Mouse (Mus musculus) forebrain, embryonic 11.5 days (tissue): ENCODE measurements around the gene Ywhab. TPM values are rescaled to one million over a fixed set of nuclear protein-coding genes. Genes with fewer than 3 reads are reported as not detected.

Experiments
- ATAC-seq: fragments of 200-750 bp; cut with Nextera tagmentation; replicated peaks from 2 replicates; pipeline ENCODE4 v1.8.0; 2017; ENCODE audit warnings: moderate TSS enrichment; ENCODE audit not compliant: low FRiP score
- DNase-seq: peaks from one replicate; pipeline ENCODE4 v3.0.0-alpha.2; 2017; ENCODE audit warnings: low spot score
- H3K27ac ChIP-seq: fragments of 300-500 bp; sonication (generic); 2 replicates; pipeline ENCODE4 v1.5.1; 2014; ENCODE audit warnings: low read depth, low read length
- H3K27me3 ChIP-seq: fragments of 300-500 bp; sonication (generic); 2 replicates; pipeline ENCODE4 v1.6.1; 2014; ENCODE audit warnings: mild to moderate bottlenecking, low read length, mixed read lengths; ENCODE audit not compliant: control insufficient read depth, insufficient read depth
- H3K36me3 ChIP-seq: fragments of 300-500 bp; sonication (generic); 2 replicates; pipeline ENCODE4 v1.6.1; 2014; ENCODE audit warnings: mild to moderate bottlenecking, low read length, moderate library complexity, mixed read lengths; ENCODE audit not compliant: control insufficient read depth, insufficient read depth
- H3K4me1 ChIP-seq: fragments of 300-500 bp; sonication (generic); replicated peaks from 2 replicates; pipeline ENCODE4 v1.6.1; 2014; ENCODE audit warnings: low read length, mixed read lengths; ENCODE audit not compliant: control insufficient read depth, insufficient read depth
- H3K4me2 ChIP-seq: fragments of 300-500 bp; sonication (generic); 2 replicates; pipeline ENCODE4 v1.6.1; 2014; ENCODE audit warnings: low read depth, mild to moderate bottlenecking, low read length, moderate library complexity, mixed read lengths; ENCODE audit not compliant: severe bottlenecking
- H3K4me3 ChIP-seq: fragments of 300-500 bp; sonication (generic); 2 replicates; pipeline ENCODE4 v1.5.1; 2014; ENCODE audit warnings: low read depth, low read length
- H3K9ac ChIP-seq: fragments of 300-500 bp; sonication (generic); 2 replicates; pipeline ENCODE4 v1.6.1; 2014; ENCODE audit warnings: low read length
- H3K9me3 ChIP-seq: fragments of 300-500 bp; sonication (generic); 2 replicates; pipeline ENCODE4 v1.6.1; 2016; ENCODE audit warnings: low read length, mixed read lengths; ENCODE audit not compliant: control insufficient read depth
- WGBS: fragments of 180-500 bp; shearing (Covaris S2); extraction: QIAGEN DNeasy Blood & Tissue Kit; methylation state at CpG from one replicate; pipeline ENCODE4 v1.1.7; 2014; 5-methylcytosine and 5-hydroxymethylcytosine counted together
- polyA plus RNA-seq: library from polyadenylated mRNA; unstranded; fragments of >200 nt; fragmentation: Nextera tagmentation; extraction: Ambion mirVana; gene quantifications from 2 replicates; pipeline ENCODE4 v1.2.1, GENCODE M21; 2014

Gene Ywhab
- polyA plus RNA-seq, 1 experiment from 2014 or later, result 330 TPM

DNA sequence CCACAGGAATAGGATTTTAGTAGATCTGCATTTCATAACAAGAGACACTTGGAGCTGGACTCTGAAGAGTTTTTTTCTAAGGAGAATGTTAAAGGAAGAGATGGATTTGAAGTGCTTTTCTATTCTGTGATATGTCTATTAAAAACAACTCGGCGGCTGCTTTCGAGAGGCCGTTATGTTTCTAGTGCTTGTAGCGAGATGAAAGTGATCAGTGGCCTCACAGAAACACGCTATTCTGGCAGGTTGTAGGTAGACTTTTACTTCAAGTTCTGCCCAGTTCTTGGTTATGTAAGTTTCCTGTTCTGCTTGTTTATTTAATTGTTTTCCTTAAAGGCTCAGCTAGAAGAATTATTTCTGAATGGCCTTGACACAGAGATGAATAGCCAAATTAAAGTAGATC lies 4.2 kb downstream of the Ywhab start:
- no peak for DNase-seq
- no peak overlapping the region for H3K9ac ChIP-seq
- H3K4me3 ChIP-seq, result no peak overlapping the region
- no peaks in the 10 kb centered on the region for H3K9me3 ChIP-seq
- H3K36me3 ChIP-seq, result no peaks in the 10 kb centered on the region; the same call in 1 of the 2 replicates
- H3K27me3 ChIP-seq, result no peaks in the 10 kb centered on the region
- WGBS, result 94% methylated on average over 6 of the region's 6 CpGs
- H3K27ac ChIP-seq, result no peak overlapping the region
- H3K4me2 ChIP-seq, result no peak overlapping the region
- peaks cover 2% of the 10 kb centered on the region; the same call in 1 of the 2 replicates for H3K4me1 ChIP-seq
- no peak for ATAC-seq

DNA sequence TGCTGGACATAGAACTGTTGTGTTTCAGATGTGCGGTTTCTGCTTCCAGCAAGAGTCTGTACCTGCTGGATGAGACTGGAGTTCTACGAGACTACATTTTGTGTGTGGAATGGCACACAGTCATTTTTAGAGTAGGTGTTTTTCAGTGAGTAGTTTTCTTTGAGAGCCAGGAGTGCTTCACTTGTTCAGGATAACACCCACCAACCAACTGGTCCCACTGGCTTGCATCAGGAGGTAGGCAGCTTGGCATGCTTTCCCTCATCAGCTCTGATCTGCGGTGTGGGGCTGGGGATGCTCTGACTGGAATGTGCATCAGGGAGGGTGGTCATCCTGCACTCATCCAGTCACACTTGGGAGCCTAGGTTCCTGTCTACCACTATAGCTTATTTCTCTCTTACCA lies 7.9 kb downstream of the Ywhab start:
- Histone ChIP-seq H3K9me3 (no peaks in the 10 kb centered on the region), H3K4me1 (no peaks in the 10 kb centered on the region), H3K27me3 (no peaks in the 10 kb centered on the region), H3K36me3 (no peaks in the 10 kb centered on the region; the same call in 1 of the 2 replicates), H3K27ac (no peak overlapping the region), H3K9ac (no peak overlapping the region), H3K4me2 (no peak overlapping the region), H3K4me3 (no peak overlapping the region)
- ATAC-seq, result no peak
- WGBS, result 97% methylated on average over 3 of the region's 3 CpGs
- DNase-seq, result no peak

DNA sequence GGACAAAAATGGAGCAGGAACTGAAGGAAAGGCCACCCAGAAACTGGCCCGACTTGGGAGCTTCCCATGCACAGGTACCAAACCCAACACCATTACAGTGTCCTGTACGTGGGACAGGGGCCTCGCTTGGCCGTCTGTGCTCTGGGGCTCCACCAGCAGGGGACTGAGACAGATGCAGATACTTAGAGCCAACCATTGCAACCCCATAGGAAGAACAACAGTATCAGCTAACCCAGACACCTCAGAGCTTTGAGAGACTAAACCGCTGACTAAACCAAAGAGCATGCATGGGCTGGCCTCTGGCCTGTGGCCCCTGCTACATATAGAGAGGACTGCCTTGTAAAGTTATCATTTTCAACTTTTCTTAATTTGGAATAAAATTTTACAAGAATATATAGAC lies 9.7 kb downstream of the Ywhab start:
- ATAC-seq, result no peak

DNA sequence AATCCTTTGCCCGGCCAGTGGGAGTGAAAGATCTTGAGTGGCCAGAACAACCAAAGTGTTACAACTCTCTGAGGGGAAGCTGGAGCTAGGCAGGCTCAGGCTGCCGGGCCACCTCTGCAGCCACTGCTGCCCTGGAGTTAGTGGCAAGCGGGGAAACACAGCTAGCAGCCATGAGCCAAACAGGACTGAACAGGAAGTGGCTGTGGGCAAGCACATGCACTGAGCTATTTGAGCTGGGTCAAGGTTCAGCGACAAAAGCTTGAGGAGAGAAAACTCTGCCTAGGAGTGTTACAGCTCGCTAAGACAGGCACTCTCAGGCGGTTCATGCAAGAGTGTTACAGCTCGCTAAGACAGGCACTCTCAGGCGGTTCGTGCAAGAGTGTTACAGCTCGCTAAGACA lies 12.2 kb downstream of the Ywhab start:
- ATAC-seq (no peak), DNase-seq (no peak)
- Histone ChIP-seq H3K27ac (no peak overlapping the region), H3K4me3 (no peak overlapping the region), H3K9ac (no peak overlapping the region), H3K9me3 (no peaks in the 10 kb centered on the region), H3K36me3 (no peaks in the 10 kb centered on the region), H3K4me2 (no peak overlapping the region), H3K27me3 (no peaks in the 10 kb centered on the region), H3K4me1 (no peaks in the 10 kb centered on the region)
- WGBS, result 81% methylated on average over 10 of the region's 10 CpGs

More for the DNA sequence above, 9.7 kb downstream of the Ywhab start:
- 80% methylated on average over 5 of the region's 5 CpGs for WGBS
- Histone ChIP-seq H3K9me3 (no peaks in the 10 kb centered on the region), H3K4me3 (no peak overlapping the region), H3K27me3 (no peaks in the 10 kb centered on the region), H3K36me3 (no peaks in the 10 kb centered on the region), H3K9ac (no peak overlapping the region), H3K4me1 (no peaks in the 10 kb centered on the region), H3K4me2 (no peak overlapping the region), H3K27ac (no peak overlapping the region)
- no peak for DNase-seq

DNA sequence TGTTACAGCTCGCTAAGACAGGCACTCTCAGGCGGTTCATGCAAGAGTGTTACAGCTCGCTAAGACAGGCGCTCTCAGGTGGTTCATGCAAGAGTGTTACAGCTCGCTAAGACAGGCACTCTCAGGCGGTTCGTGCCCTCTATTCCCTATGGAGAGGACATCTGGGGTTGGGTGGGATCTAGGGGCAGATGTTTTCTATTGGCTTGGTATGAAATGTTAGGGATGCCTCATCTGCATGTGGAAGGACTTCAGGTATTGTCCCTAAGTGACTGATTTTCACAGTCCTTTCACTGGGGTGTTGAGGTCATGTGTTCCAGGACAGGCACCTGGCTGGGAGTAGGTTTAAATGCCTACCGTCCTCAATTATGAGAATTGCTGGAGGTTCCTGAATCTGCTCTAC lies 12.8 kb downstream of the Ywhab start:
- H3K4me1 ChIP-seq, result no peaks in the 10 kb centered on the region
- H3K9ac ChIP-seq, result no peak overlapping the region
- no peaks in the 10 kb centered on the region for H3K36me3 ChIP-seq
- H3K4me2 ChIP-seq, result no peak overlapping the region
- H3K27me3 ChIP-seq, result no peaks in the 10 kb centered on the region
- WGBS, result 90% methylated on average over 8 of the region's 8 CpGs
- no peak for DNase-seq
- H3K27ac ChIP-seq, result no peak overlapping the region
- H3K9me3 ChIP-seq, result no peaks in the 10 kb centered on the region
- no peak overlapping the region for H3K4me3 ChIP-seq
- ATAC-seq, result no peak

DNA sequence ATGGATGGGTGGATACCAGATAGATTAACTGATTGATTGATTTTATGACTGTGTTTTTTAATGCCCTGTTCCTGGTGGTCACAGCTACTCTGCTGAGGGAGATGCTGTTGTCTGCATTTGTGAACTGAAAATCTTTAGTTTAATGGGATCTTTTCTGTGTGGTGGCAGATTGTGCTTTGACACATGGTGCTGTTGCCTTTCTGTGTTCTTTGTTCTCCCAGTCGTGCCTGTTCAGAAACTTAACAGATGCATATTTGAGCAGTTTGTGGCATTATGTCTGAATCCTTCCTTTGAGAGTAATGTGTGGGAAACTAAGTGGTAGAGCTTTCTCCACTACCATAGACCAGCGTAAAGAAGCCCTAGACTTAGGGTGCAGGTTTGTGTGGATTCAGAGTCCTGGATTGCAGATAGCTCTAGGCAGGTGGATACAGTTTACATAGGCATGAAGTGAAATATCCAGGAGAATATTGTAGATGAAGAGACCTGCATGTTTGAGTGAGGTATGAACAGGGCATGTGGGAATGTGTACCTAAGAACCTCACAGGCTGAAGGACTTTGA lies 13.3 kb downstream of the Ywhab start:
- no peaks in the 10 kb centered on the region for H3K36me3 ChIP-seq
- WGBS, result 81% methylated on average over 2 of the region's 2 CpGs
- ATAC-seq (no peak), DNase-seq (no peak)
- no peak overlapping the region for H3K27ac ChIP-seq
- no peak overlapping the region for H3K9ac ChIP-seq
- no peaks in the 10 kb centered on the region for H3K4me1 ChIP-seq
- no peak overlapping the region for H3K4me2 ChIP-seq
- H3K9me3 ChIP-seq, result no peaks in the 10 kb centered on the region
- no peak overlapping the region for H3K4me3 ChIP-seq
- H3K27me3 ChIP-seq, result no peaks in the 10 kb centered on the region

DNA sequence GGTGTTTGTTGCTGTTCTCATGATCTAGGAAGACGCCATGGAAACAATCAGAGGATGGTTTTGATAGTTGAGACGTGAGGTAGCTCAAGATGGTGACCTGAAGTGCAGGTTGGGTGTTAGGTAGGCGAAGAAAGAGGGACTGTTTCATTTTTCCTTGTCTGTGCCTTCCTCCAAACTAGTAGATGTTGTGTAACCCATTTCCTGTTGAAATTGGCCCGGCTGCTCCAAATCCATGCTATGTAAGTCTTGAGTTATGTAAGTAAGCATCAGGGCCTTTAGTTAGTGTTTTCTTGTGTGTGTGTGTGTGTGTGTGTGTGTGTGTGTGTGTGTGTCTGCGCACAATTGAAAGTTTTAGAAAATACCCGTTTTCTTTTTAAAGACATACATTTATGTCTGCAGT lies 14.5 kb downstream of the Ywhab start:
- Histone ChIP-seq H3K9me3 (no peaks in the 10 kb centered on the region), H3K27me3 (no peaks in the 10 kb centered on the region)

DNA sequence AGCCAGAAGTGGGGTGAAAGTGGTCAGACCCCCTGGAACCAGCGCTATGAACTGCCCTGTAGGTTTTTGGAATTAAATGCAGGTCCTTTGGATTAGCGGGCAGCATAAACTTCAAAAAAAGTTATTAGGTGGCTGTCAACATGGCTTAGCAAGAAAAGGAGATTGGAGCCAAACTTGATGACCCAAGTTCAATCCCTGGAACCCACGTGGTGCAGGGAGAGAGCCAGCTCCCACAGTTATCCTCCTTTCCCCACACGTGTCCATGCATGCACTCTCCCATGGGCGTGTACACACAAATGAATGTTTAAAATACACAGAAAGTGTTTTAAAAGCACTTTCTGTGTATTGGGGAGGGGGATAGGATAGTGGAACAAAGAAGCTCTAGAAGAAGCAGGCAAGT lies 15.7 kb downstream of the Ywhab start:
- Histone ChIP-seq H3K36me3 (peaks cover 4% of the 10 kb centered on the region; the same call in 1 of the 2 replicates), H3K4me1 (no peaks in the 10 kb centered on the region), H3K27me3 (no peaks in the 10 kb centered on the region), H3K4me2 (no peak overlapping the region), H3K4me3 (no peak overlapping the region), H3K27ac (no peak overlapping the region), H3K9ac (no peak overlapping the region), H3K9me3 (no peaks in the 10 kb centered on the region)
- DNase-seq (no peak), ATAC-seq (no peak)
- WGBS, result 90% methylated on average over 5 of the region's 5 CpGs

More for the DNA sequence above, 14.5 kb downstream of the Ywhab start:
- no peaks in the 10 kb centered on the region for H3K36me3 ChIP-seq
- DNase-seq (no peak), ATAC-seq (no peak)
- no peak overlapping the region for H3K9ac ChIP-seq
- no peak overlapping the region for H3K27ac ChIP-seq
- no peaks in the 10 kb centered on the region for H3K4me1 ChIP-seq
- no peak overlapping the region for H3K4me3 ChIP-seq
- 92% methylated on average over 6 of the region's 6 CpGs for WGBS
- no peak overlapping the region for H3K4me2 ChIP-seq

DNA sequence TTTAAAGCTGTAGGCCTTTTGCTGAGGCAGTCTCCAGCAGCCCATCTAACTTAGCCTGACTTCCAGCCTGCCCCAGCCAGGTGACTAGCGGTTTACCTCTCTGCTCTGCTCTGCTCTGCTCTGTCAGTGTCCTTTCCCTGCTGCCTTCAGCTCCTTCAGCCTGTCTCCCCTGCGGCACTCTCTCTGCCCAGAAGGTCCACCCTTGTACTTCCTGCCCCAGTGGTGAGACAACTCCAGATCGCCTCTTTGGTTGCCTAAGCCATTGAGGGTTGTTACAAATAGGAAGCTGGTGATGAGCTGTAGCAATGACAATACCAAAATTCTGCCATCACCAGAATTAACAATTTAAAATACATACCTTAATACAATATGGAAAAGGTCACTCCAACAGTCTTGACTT lies 16.2 kb downstream of the Ywhab start:
- ATAC-seq (no peak), DNase-seq (no peak)
- Histone ChIP-seq H3K4me1 (no peaks in the 10 kb centered on the region), H3K4me2 (no peak overlapping the region), H3K36me3 (peaks cover 4% of the 10 kb centered on the region; the same call in 1 of the 2 replicates), H3K4me3 (no peak overlapping the region), H3K27me3 (no peaks in the 10 kb centered on the region), H3K27ac (no peak overlapping the region), H3K9ac (no peak overlapping the region), H3K9me3 (no peaks in the 10 kb centered on the region)
- WGBS, result 91% methylated on average over 3 of the region's 3 CpGs
